Mouse (Mus musculus) left cerebral cortex, adult 8-10 months (tissue): ENCODE measurements around the gene Inka1. TPM values are rescaled to one million over a fixed set of nuclear protein-coding genes. Genes with fewer than 3 reads are reported as not detected.

Source experiments
- DNase-seq, 2 experiments: peaks; one replicate each; pipeline ENCODE4 v3.0.0; 2022; ENCODE audit warnings: low spot score in 2 of 2
- total RNA-seq, 4 experiments: library from RNA; stranded (reverse); gene quantifications; 2 replicates each; pipeline ENCODE4 v1.2.4; 2022

The Inka1 gene
- total RNA-seq, 4 experiments from 2014 or later = 3.9 to 6.8 (median 5.2) TPM

DNA sequence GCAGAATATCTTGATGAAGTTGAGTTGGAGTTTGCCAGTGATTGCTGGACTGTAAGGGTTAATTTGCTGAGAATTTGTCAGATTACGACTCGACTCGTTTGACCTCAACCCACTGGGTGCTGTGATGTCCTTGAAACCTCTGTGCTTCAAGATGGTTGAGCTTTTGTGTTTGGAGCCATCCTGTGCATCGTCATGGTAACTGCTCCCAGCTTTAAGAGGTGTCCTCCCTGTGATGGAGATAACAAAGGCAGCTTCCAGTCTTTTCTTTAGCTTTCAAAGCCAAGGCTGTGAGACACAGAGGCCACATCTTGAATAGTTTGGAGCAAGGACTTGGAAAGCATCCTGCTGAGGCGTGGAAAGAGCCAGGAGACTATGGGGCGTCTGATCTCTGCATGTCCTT lies 28.5 kb downstream of the Inka1 start:
- no peak for DNase-seq

- no peak for DNase-seq
Measured at GRCm38 (mm10) chr9:107955613-107956289, 29.9 kb downstream of the Inka1 start.

DNA sequence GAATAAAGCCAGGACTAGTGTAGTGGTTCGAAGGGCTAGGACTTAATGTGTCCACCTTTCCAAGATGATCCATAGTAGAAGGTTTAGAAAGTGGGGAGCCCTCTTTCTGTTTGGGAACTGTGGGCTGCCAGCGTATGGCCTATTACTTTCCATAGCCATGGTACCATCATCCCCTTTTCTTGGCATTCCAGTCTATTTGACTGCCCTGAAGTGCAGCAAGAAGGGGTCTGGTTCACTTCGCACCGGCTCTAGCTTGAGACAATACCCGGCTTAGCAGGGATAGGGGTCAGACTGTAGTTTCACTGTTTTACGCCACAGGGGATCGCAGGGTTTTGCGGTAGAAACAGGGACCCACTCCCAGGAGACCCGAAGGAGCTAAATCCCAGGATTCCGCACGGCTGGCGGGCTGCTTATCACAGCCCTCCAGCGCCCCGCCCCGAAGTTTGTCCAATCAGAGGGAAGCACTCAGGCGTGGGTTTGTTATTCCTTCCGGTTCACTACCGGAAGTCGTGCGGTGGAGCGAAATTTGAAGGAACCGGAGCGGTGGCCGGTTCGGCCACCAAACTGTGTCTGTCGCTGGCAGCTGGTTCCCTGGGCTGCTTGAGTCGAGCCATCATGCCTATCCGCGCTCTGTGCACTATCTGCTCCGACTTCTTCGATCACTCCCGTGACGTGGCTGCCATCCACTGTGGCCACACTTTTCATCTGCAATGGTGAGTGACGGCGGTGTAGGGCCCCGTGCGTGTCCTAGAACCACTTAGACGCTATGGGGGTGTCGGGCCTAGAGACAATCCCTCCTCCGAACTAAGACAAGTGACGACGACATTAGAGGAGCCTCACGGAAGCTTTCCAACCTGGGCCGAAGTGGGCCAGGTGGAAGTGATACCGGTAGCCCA lies 35.0 kb downstream of the Inka1 start:
- DNase-seq = peak; percentile 77 to 88

DNA sequence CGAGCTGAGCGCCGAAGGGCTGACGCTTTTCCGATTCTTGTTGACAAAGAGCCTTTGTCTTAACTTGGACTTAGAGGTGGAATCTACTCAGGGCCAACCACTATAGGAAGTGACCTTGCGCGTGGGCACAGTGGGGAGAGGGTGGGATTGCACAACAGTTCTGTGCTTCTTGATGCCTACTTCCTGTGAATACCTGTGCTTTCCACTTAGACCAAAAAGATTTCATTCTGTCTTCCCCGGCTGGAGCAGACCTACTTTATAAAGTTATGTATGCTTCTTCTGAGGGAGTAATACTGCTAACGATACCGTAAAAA lies 35.8 kb downstream of the Inka1 start, which contains the start of gene Traip:
Gene Traip, plus strand, starts transcription at position 215 of the 314 bp plus-strand sequence.
- DNase-seq = no peak

- no peak for DNase-seq
Measured at GRCm38 (mm10) chr9:107949184-107949921, 36.3 kb downstream of the Inka1 start.

GRCm38 (mm10) chr9:107947241-107948194 lies 38.2 kb downstream of the Inka1 start:
- DNase-seq = no peak

DNA sequence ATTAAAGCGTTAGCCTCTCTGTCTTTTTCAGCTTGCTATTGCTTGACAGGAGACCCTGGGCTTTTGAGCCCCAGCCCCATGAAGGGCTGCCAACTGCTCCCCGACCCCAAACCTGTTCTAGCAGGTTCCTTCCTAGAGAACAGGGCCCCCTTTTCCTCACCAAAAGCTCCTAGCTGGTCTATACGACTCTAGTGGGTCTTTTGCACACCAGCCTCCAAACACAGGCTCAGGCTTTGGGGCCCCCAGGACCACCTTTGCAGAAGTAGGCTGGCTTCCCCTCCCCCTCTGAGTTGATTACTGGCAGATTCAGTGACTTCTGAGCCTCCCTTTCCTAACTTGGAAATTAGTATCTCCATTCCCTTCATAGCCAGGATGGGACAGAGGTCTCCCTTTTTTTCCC lies 48.8 kb downstream of the Inka1 start:
- DNase-seq = no peak

DNA sequence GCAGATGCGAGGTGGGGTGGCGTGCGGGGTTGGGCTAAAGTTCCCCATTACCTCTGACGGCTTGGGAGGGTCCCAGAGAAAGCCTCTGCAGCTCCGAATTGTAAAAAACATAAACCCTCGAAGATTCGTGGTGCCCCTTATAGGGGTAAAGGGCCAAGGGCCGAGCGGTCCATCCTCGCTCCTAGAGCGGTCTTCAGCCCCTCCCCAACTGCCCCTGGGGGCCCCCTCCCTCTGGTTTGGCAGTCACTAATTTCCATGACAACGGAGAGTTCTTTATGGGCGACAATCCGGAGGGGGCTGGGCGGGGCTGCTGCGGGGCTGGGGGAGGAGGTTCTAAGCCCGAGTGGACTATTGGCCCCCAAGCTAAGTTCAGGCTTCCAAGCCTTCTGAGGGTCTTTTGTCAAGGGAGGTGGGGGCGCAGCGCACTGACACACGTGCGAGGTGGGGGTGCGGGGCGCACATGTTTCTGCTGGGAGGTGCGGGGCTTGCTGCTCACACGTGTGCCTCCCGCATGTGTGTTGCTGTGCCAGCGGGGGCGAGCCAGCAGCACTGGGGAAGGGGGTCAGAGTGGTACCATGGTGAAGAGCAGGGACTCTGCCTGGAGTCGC lies 49.4 kb downstream of the Inka1 start:
- peak in 1 of 2 experiments; percentile 67 for DNase-seq

- DNase-seq = peak in 1 of 2 experiments; percentile 56
Measured at GRCm38 (mm10) chr9:107935790-107936214, 49.9 kb downstream of the Inka1 start.

DNA sequence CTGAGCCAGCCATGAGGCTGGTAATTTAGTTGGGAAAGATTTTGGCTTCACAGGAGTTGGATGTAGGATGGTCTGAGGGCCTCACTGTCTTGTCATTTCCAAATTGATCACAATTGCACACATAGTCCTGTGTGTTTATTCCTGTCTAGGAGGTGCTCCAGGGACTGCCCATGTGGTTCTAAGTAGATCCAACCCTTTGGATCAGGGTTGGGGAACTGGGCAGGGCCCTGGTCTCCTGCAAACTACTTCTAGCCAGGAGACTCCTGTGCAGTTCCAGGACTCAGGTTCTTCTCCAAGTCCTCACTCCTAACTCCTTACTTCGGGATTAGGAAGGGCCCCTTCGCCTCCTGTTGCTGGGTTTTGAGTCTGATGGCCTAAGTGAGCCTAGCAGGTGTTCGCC lies 50.3 kb downstream of the Inka1 start, which contains the start of gene Camkv:
Gene Camkv, plus strand, starts transcription at position 301 of the 400 bp plus-strand sequence.
- no peak for DNase-seq

Other genes starting within 250 kb of the Inka1 start
- 100 to 1,000 TPM; 117 to 136 (median 126) TPM for gene Rbm5, start 214.9 kb downstream of the Inka1 start, total RNA-seq
- gene Rbm6, start 112.6 kb downstream of the Inka1 start, total RNA-seq = 10 to 100 TPM; 56.0 to 69.3 (median 59.4) TPM
- 10 to 100 TPM; 23.7 to 27.5 (median 26.1) TPM for gene Mon1a, start 97.7 kb downstream of the Inka1 start, total RNA-seq
- gene Mst1r, start 79.0 kb downstream of the Inka1 start, total RNA-seq = 1 to 10 TPM in 2 of 4 experiments, under 1 TPM in 2; 0.72 to 1.7 (median 1.0) TPM
- gene Actl11, start 57.4 kb downstream of the Inka1 start, total RNA-seq = not detected
- gene Camkv, start 50.2 kb downstream of the Inka1 start, total RNA-seq = 100 to 1,000 TPM; 372 to 403 (median 398) TPM
- 10 to 100 TPM in 3 of 4 experiments, 1 to 10 TPM in 1; 8.6 to 11.9 (median 11.3) TPM for gene Traip, start 35.7 kb downstream of the Inka1 start, total RNA-seq
- 1 to 10 TPM; 6.1 to 8.4 (median 6.7) TPM for gene Uba7, start 10.4 kb downstream of the Inka1 start, total RNA-seq
- under 1 TPM in 2 of 4 experiments, not detected in 2; 0.30 to 0.73 TPM for gene Gm20661, start 2.8 kb downstream of the Inka1 start, total RNA-seq
- gene Cdhr4, start 6.6 kb upstream of the Inka1 start, total RNA-seq = 1 to 10 TPM; 2.5 to 3.9 (median 3.2) TPM
- 1 to 10 TPM; 1.8 to 4.8 (median 4.3) TPM for gene Gm20662, start 10.5 kb upstream of the Inka1 start, total RNA-seq
- gene Ip6k1, start 16.6 kb upstream of the Inka1 start, total RNA-seq = 100 to 1,000 TPM; 187 to 219 (median 207) TPM
- gene Gmppb, start 63.4 kb upstream of the Inka1 start, total RNA-seq = 10 to 100 TPM; 13.9 to 17.6 (median 14.8) TPM
- gene Amigo3, start 67.3 kb upstream of the Inka1 start, total RNA-seq = 1 to 10 TPM in 2 of 4 experiments, under 1 TPM in 2; 0.70 to 1.3 (median 1.0) TPM
- gene Mst1, start 94.6 kb upstream of the Inka1 start, total RNA-seq = not detected
- gene Rnf123, start 97.5 kb upstream of the Inka1 start, total RNA-seq = 100 to 1,000 TPM; 109 to 112 (median 111) TPM
- gene Apeh, start 108.7 kb upstream of the Inka1 start, total RNA-seq = 10 to 100 TPM; 34.9 to 41.9 (median 39.3) TPM
- gene Bsn, start 204.5 kb upstream of the Inka1 start, total RNA-seq = 100 to 1,000 TPM; 208 to 264 (median 232) TPM